Mouse (Mus musculus) kidney, adult 2 months (tissue): ENCODE data around the gene Lypd8. TPM values are rescaled to one million over a fixed set of nuclear protein-coding genes. Genes with fewer than 3 reads are reported as not detected.

Experiments
- DNase-seq: peaks from one replicate; pipeline ENCODE4 v3.0.0; 2021
- H3K27ac ChIP-seq: fragments of 200-500 bp; 2 replicates; pipeline ENCODE4 v1.5.1; 2012; ENCODE audit warnings: low read depth, low read length, control low read depth, inconsistent platforms; ENCODE audit not compliant: insufficient read depth
- H3K27me3 ChIP-seq: fragments of 200-500 bp; replicated peaks from 2 replicates; pipeline ENCODE4 v1.6.1; 2012; ENCODE audit warnings: mild to moderate bottlenecking, moderate library complexity, low read length, inconsistent platforms; ENCODE audit not compliant: control insufficient read depth, insufficient read depth
- H3K36me3 ChIP-seq: fragments of 200-500 bp; 2 replicates; pipeline ENCODE4 v1.6.1; 2012; ENCODE audit warnings: mild to moderate bottlenecking, moderate library complexity, low read length, inconsistent platforms; ENCODE audit not compliant: control insufficient read depth, insufficient read depth
- H3K4me1 ChIP-seq: fragments of 200-500 bp; 2 replicates; pipeline ENCODE4 v1.6.1; 2011; ENCODE audit warnings: low read length; ENCODE audit not compliant: control insufficient read depth, insufficient read depth
- H3K4me3 ChIP-seq: fragments of 200-500 bp; 2 replicates; pipeline ENCODE4 v1.5.1; 2011; ENCODE audit warnings: mild to moderate bottlenecking, low read depth, low read length, control low read depth; ENCODE audit not compliant: insufficient read depth
- CTCF ChIP-seq: fragments of 200-500 bp; conservative IDR thresholded peaks from 2 replicates; pipeline ENCODE4 v1.5.1; 2011; ENCODE audit warnings: low read depth, mild to moderate bottlenecking, control low read depth, low read length, moderate library complexity, mixed read lengths; ENCODE audit not compliant: insufficient read depth, insufficient read length
- POLR2A ChIP-seq: fragments of 200-500 bp; IDR thresholded peaks from one replicate; pipeline ENCODE4 v1.6.1; 2011; ENCODE audit warnings: low read depth, low read length, control low read depth
- WGBS: fragments of 180-500 bp; shearing (Covaris S2); methylation state at CpG from one replicate; pipeline ENCODE4 v1.1.7; 2018; 5-methylcytosine and 5-hydroxymethylcytosine counted together
- polyA plus RNA-seq: library from polyadenylated mRNA; depleted of rRNA; stranded (reverse); fragments of >200 nt; gene quantifications from 2 replicates; pipeline ENCODE4 v1.2.3, GENCODE M21; 2012

The Lypd8 gene
- polyA plus RNA-seq, 1 experiment = 0.31 TPM

- TF ChIP-seq CTCF (0 out of 2 replicates have a peak, but pooled peaks have one; percentile 8), POLR2A (no peak)
- H3K36me3 ChIP-seq = 0 out of 2 replicates have a peak, but pooled peaks cover 2% of the 10 kb centered on the region
- WGBS = 80% methylated on average over 4 of the region's 4 CpGs
- H3K4me1 ChIP-seq = no peaks in the 10 kb centered on the region
- no peak overlapping the region for H3K27ac ChIP-seq
- no peak for DNase-seq
- no peaks in the 10 kb centered on the region for H3K27me3 ChIP-seq
- no peak overlapping the region for H3K4me3 ChIP-seq
Observed at GRCm38 (mm10) chr11:58350628-58351027, 28.2 kb upstream of the Lypd8 start.

GRCm38 (mm10) chr11:58351179-58351578 is 27.7 kb upstream of the Lypd8 start:
- Histone ChIP-seq H3K4me1 (no peaks in the 10 kb centered on the region), H3K36me3 (no peaks in the 10 kb centered on the region), H3K27ac (no peak overlapping the region), H3K27me3 (no peaks in the 10 kb centered on the region), H3K4me3 (no peak overlapping the region)
- DNase-seq = no peak
- whole genome bisulfite sequencing = 69% methylated on average over 5 of the region's 5 CpGs
- TF ChIP-seq POLR2A = no peak
- no peak for TF ChIP-seq CTCF

GRCm38 (mm10) chr11:58352681-58353548 is 25.9 kb upstream of the Lypd8 start:
- no peaks in the 10 kb centered on the region for H3K27me3 ChIP-seq
- H3K4me3 ChIP-seq = no peak overlapping the region
- TF ChIP-seq CTCF (peak; percentile 30; the same call in 1 of the 2 replicates), POLR2A (no peak)
- H3K36me3 ChIP-seq = no peaks in the 10 kb centered on the region
- no peak for DNase-seq
- no peak overlapping the region for H3K27ac ChIP-seq
- WGBS = 56% methylated on average over 7 of the region's 7 CpGs
- H3K4me1 ChIP-seq = no peaks in the 10 kb centered on the region

- H3K36me3 ChIP-seq = no peaks in the 10 kb centered on the region
- WGBS = 75% methylated on average over 3 of the region's 3 CpGs
- TF ChIP-seq POLR2A (no peak), CTCF (no peak)
Observed at GRCm38 (mm10) chr11:58353709-58354108, 25.1 kb upstream of the Lypd8 start.

GRCm38 (mm10) chr11:58354476-58354875 is 24.4 kb upstream of the Lypd8 start:
- whole genome bisulfite sequencing = 50% methylated on average over 10 of the region's 10 CpGs

More at GRCm38 (mm10) chr11:58353709-58354108, 25.1 kb upstream of the Lypd8 start:
- Histone ChIP-seq H3K27me3 (no peaks in the 10 kb centered on the region), H3K4me3 (no peak overlapping the region), H3K4me1 (no peaks in the 10 kb centered on the region), H3K27ac (no peak overlapping the region)
- no peak for DNase-seq

GRCm38 (mm10) chr11:58354927-58355326 is 23.9 kb upstream of the Lypd8 start:
- Histone ChIP-seq H3K4me1 (no peaks in the 10 kb centered on the region), H3K27ac (no peak overlapping the region), H3K27me3 (no peaks in the 10 kb centered on the region), H3K4me3 (no peak overlapping the region), H3K36me3 (no peaks in the 10 kb centered on the region)
- 71% methylated on average over 3 of the region's 3 CpGs for WGBS
- no peak for DNase-seq
- no peak for TF ChIP-seq POLR2A
- no peak for TF ChIP-seq CTCF

More at GRCm38 (mm10) chr11:58354476-58354875, 24.4 kb upstream of the Lypd8 start:
- Histone ChIP-seq H3K4me3 (no peak overlapping the region), H3K4me1 (no peaks in the 10 kb centered on the region), H3K36me3 (no peaks in the 10 kb centered on the region), H3K27me3 (no peaks in the 10 kb centered on the region), H3K27ac (no peak overlapping the region)
- no peak for TF ChIP-seq POLR2A
- TF ChIP-seq CTCF = no peak
- no peak for DNase-seq

GRCm38 (mm10) chr11:58357042-58357441 is 21.8 kb upstream of the Lypd8 start:
- Histone ChIP-seq H3K4me3 (no peak overlapping the region), H3K27ac (no peak overlapping the region), H3K36me3 (no peaks in the 10 kb centered on the region), H3K4me1 (no peaks in the 10 kb centered on the region), H3K27me3 (no peaks in the 10 kb centered on the region)
- TF ChIP-seq CTCF (no peak), POLR2A (no peak)
- no peak for DNase-seq
- 95% methylated on average over 3 of the region's 3 CpGs for WGBS
